Mouse (Mus musculus) ES-E14 (cell line): ENCODE data around the gene Gm572. TPM values are rescaled to one million over a fixed set of nuclear protein-coding genes. Genes with fewer than 3 reads are reported as not detected.

ENCODE experiments used
- DNase-seq: peaks from one replicate; pipeline ENCODE4 v3.0.0-alpha.2; 2013; ENCODE audit warnings: low read depth, low spot score
- H3K27ac ChIP-seq: 2 replicates; pipeline ENCODE4 v1.5.1; 2012; ENCODE audit warnings: low read depth, mild to moderate bottlenecking, low read length, moderate library complexity, mixed read lengths; ENCODE audit not compliant: poor library complexity, insufficient read depth, severe bottlenecking
- H3K36me3 ChIP-seq: 2 replicates; pipeline ENCODE4 v1.6.1; 2012; ENCODE audit warnings: mild to moderate bottlenecking, low read length, moderate library complexity, mixed read lengths; ENCODE audit not compliant: control insufficient read depth, poor library complexity, insufficient read depth, severe bottlenecking
- H3K4me1 ChIP-seq, 2 experiments: fragments of 150-350 bp in 1 of 2; sonication (generic) in 1 of 2; 2 replicates each; pipeline ENCODE4 v1.6.1; 2012; ENCODE audit warnings: low read length in 2 of 2, mild to moderate bottlenecking in 1 of 2, mixed read lengths in 1 of 2; ENCODE audit not compliant: control insufficient read depth in 2 of 2, insufficient read depth in 2 of 2, poor library complexity in 1 of 2
- H3K4me3 ChIP-seq, 2 experiments: fragments of 150-350 bp in 1 of 2; sonication (generic) in 1 of 2; 2 replicates each; pipeline ENCODE4 v1.5.1; 2012; ENCODE audit warnings: low read length in 2 of 2, low read depth in 1 of 2, mild to moderate bottlenecking in 1 of 2, mixed read lengths in 1 of 2; ENCODE audit not compliant: insufficient read depth in 1 of 2, poor library complexity in 1 of 2, severe bottlenecking in 1 of 2
- H3K9ac ChIP-seq: 2 replicates; pipeline ENCODE4 v1.6.1; 2012; ENCODE audit warnings: low read depth, mild to moderate bottlenecking, low read length, mixed read lengths; ENCODE audit not compliant: poor library complexity, insufficient read depth, severe bottlenecking
- H3K9me3 ChIP-seq: fragments of 150-350 bp; sonication (generic); 2 replicates; pipeline ENCODE4 v1.6.1; 2012; ENCODE audit warnings: low read depth, mild to moderate bottlenecking, low read length; ENCODE audit not compliant: control insufficient read depth, insufficient read depth
- CHD2 ChIP-seq: IDR thresholded peaks from 2 replicates; pipeline ENCODE4 v1.6.1; 2014; ENCODE audit warnings: mild to moderate bottlenecking, low read depth, low read length, inconsistent platforms
- HCFC1 ChIP-seq: IDR thresholded peaks from 2 replicates; pipeline ENCODE4 v1.6.1; 2012; ENCODE audit warnings: low read length, inconsistent platforms, borderline replicate concordance; ENCODE audit not compliant: insufficient read depth
- MAFK ChIP-seq: IDR thresholded peaks from 2 replicates; pipeline ENCODE4 v1.6.1; 2014; ENCODE audit warnings: mild to moderate bottlenecking, low read depth, low read length, inconsistent platforms; ENCODE audit not compliant: insufficient read depth
- ZC3H11A ChIP-seq: IDR thresholded peaks from 2 replicates; pipeline ENCODE4 v1.6.1; 2012; ENCODE audit warnings: low read depth, mild to moderate bottlenecking, inconsistent platforms, low read length, borderline replicate concordance
- ZNF384 ChIP-seq: IDR thresholded peaks from 2 replicates; pipeline ENCODE4 v1.6.1; 2012; ENCODE audit warnings: low read depth, low read length, inconsistent platforms
- in situ Hi-C, 2 experiments: fragments of 600-800 bp; cut with MboI; formaldehyde crosslinking; loops; one replicate each; pipeline ENCODE4 v1.15.1; 2025; ENCODE audit warnings: low sequenced_read_pairs in 2 of 2, inconsistent platforms in 1 of 2; ENCODE audit not compliant: unreplicated experiment in 2 of 2
- total RNA-seq: library from RNA; depleted of rRNA; stranded (reverse); fragments of 300-350 nt; gene quantifications from 2 replicates; pipeline ENCODE4 v1.2.3, GENCODE M21; 2012

Gene Gm572
- total RNA-seq, 1 experiment: 0.13 TPM

DNA sequence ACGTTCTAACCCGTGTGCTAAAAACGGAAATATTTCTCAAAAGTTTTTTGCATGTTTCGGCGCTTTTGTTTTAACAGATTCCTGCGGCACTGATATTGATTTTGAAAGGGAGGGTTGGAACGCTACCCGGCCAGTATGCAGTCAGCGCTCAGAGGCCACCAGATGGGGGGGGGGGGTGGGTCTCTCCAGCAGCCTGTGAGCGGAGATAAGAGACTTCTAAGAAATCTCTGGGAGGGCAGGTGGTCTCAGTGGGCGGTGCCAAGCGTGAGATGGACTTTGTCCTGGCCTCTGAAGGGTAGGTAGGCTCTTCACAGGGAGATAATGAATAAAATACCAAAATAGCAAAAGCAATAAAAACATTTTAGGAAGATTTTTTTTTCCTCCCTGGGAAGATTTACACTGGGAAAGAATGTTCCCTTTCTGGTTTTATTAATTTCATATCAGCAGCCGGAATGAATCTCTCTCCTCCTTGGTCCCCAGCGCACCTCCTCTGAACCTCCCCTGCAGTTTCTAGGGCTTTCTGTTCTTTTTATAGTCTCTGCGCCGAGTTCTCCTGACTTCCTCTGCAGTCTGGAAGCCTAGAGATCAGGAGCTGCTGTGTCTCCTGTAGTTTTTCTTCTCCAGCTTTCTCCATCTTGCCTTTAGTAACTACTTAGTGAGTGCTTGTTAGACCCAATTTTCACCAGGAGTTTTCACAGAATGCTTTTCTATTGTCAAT, 28.3 kb downstream of the Gm572 start:
- no peak for DNase-seq
- Histone ChIP-seq H3K4me1 (peaks cover 2 to 5% of the 10 kb centered on the region in 2 experiments; a peak in 2 of 4 replicates), H3K9ac (no peak overlapping the region), H3K4me3 (no peak overlapping the region), H3K27ac (no peak overlapping the region), H3K9me3 (no peaks in the 10 kb centered on the region), H3K36me3 (no peaks in the 10 kb centered on the region)
- TF ChIP-seq HCFC1: no peak
- TF ChIP-seq ZC3H11A: no peak
- no peak for TF ChIP-seq MAFK
- TF ChIP-seq ZNF384: no peak
- TF ChIP-seq CHD2: no peak
- in situ Hi-C loops: no loop called here

DNA sequence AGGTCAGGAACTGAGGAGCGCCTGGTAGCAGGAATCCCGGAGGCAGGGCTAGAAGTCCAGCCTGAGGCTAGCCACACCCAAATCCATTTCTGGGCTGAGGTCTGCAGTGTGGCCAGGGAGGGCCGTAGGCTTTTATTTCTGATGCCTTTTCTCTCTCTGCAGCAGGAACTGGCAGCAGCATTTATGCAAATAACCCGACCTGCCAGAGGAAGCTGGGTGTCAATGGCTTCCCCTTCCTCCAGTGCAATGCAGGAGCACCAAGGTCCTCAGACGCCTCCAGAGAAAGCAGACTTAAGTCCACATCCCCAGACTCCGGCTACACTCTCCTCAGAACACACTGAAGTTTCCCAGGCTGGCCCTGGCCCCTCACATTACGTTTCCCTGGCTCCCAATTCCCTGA, 31.9 kb downstream of the Gm572 start:
- Histone ChIP-seq H3K36me3 (no peaks in the 10 kb centered on the region), H3K9ac (no peak overlapping the region), H3K9me3 (no peaks in the 10 kb centered on the region), H3K27ac (no peak overlapping the region), H3K4me3 (no peak overlapping the region), H3K4me1 (peaks cover 2 to 10% of the 10 kb centered on the region in 2 experiments; a peak in 2 of 4 replicates)
- in situ Hi-C loops: no loop called here
- TF ChIP-seq HCFC1 (no peak), CHD2 (no peak), ZC3H11A (no peak), MAFK (no peak), ZNF384 (no peak)
- DNase-seq: no peak

DNA sequence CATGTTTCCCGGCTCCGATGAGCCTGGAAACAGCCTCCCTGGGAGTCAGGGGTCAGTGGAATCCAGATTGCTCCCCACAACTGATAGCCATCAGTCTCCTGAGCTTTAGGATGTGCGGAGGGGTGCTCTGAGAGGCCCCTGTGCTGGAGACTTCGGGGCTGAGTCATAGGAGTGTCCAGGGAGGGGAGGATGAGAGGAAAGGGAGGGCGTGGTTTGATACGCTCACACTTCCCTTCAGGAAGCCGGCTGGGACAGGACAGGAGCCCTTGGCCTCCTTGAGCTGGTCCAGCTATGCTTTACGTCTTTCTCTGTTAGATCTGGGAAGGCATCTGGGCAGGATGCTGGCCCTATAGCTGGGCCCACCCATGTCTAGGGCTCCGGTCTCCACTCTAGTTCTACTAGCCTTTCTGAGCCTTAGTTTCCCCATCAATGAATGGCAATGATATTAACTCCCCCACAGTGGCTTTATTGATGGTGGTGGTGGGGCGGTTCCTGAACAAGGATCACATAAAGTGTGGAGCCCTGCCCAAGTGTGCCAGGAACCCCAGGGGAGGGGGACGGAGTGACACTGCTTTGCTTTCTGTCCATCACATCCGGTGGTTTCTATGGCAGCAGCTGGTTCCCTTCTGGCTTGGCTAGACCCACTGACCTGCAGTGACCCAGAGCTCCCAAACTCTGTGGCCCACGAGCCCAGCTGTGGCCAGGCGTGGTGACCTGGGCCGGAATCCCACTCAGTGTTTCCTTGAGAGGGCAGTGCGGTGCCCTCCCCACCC, 33.3 kb downstream of the Gm572 start:
- no peaks in the 10 kb centered on the region for H3K9me3 ChIP-seq
- no peaks in the 10 kb centered on the region for H3K36me3 ChIP-seq
- no peak for DNase-seq
- no peak overlapping the region for H3K9ac ChIP-seq
- TF ChIP-seq CHD2: no peak
- no peak for TF ChIP-seq MAFK
- no peak for TF ChIP-seq ZC3H11A
- TF ChIP-seq HCFC1: no peak
- no peak for TF ChIP-seq ZNF384
- peaks cover 2 to 10% of the 10 kb centered on the region in 2 experiments; a peak in 2 of 4 replicates for H3K4me1 ChIP-seq
- no peak overlapping the region for H3K27ac ChIP-seq
- in situ Hi-C loops: no loop called here
- no peak overlapping the region for H3K4me3 ChIP-seq

DNA sequence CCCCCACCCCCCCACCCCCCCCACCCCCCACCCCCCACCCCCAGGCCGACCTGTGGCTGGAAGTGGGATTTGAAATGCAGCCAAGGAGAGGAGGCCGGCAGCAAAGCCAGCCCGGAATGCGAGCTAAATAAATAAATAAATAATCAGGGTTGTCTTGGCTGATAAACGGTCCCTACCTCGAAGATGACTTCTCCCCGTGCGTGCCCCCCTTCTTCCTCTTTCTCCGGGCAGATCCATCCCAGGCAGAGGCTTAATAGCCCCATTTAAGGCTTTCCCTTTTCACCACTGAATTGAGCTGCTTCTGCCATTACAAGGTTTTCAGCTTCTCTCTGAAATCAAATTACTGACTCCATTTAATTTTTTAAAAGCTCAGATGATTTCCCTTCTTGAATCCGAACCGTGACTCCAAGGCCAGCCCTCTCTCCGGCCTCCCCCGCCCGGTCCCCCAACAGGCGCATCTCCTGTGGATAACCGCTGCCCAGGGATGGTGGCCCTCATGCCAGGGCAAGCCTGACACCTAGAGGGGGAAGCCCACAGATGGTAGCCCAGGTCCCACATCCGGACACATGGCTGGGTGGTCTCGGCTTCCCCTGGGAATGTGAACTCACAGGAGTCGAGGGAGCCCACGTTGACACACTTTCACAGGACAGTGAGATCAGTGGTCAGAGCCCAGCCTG, 34.0 kb downstream of the Gm572 start:
- DNase-seq: no peak
- Histone ChIP-seq H3K9me3 (no peaks in the 10 kb centered on the region), H3K36me3 (no peaks in the 10 kb centered on the region), H3K4me3 (no peak overlapping the region), H3K27ac (no peak overlapping the region), H3K9ac (no peak overlapping the region), H3K4me1 (peaks cover 2 to 10% of the 10 kb centered on the region in 2 experiments; a peak in 2 of 4 replicates)
- in situ Hi-C loops: no loop called here
- TF ChIP-seq MAFK: no peak
- no peak for TF ChIP-seq CHD2
- no peak for TF ChIP-seq ZNF384
